Mouse (Mus musculus): ENCODE measurements around the gene Vps37b. TPM values are rescaled to one million over a fixed set of nuclear protein-coding genes. Genes with fewer than 3 reads are reported as not detected.
A peak's percentile ranks its signal among the peaks of the same experiment; 100 is the strongest.

The Vps37b gene
- total and polyA plus RNA-seq, 3 experiments = 65.8 to 208 (median 146) TPM

- DNase-seq = peak; percentile 88
Measured at GRCm38 (mm10) chr5:124004356-124005150, 27.5 kb downstream of the Vps37b start.

DNA sequence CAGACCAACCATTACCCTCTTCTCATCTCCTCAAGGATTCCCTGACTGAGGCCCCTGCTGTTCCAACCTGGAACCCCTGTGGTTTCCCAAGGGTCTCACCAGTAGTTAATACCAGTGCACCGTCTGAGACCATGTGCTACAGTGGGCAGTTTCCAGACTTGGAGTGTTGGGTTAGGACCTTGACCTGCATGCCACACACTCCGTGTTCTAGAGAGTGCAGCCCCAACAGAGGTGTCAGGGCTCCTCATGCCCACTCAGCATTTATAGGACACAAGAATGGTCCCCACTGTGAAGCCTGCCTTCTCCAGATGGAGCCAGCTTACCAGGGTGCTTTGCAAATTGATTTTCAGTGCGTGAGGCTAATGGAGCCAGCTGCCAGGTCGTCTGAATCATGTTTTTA, 28.7 kb downstream of the Vps37b start:
- peak; percentile 42 for DNase-seq

- peak; percentile 75 for DNase-seq
Measured at GRCm38 (mm10) chr5:124002876-124003275, 29.2 kb downstream of the Vps37b start.

DNA sequence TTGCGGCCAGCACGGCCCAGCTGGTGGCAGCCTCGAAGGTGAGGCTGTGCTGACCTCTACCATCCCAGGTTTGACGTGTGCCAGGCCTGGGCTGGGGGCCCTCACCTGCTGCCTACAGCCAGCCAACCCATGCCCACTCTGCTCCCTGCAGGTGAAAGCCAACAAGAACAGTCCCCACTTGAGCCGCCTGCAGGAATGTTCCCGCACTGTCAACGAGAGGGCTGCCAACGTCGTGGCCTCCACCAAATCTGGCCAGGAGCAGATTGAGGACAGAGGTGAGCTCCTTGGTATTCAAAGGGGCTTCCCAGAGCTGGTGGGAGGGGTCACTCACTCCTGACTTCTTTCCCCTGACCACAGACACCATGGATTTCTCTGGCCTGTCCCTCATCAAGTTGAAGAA, 30.8 kb downstream of the Vps37b start:
- no peak for DNase-seq

DNA sequence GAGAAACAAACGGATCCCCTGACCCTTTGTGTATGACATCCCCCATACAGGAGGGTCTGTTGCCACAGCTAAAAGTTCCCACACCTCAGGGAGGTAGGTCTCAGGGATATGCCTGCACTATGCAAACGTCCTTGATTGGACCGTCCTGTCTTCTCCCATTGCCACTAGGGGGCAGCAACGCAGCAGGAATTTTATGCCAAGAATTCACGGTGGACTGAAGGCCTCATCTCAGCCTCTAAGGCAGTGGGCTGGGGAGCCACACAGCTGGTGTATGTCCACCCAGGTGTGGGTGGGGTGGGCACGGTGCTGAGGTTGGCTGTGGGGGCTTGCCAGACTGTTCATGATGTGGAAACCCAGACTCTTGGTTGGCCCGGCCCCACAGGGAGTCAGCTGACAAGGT, 31.2 kb downstream of the Vps37b start:
- DNase-seq = peak; percentile 90

GRCm38 (mm10) chr5:123998370-123998769, 33.7 kb downstream of the Vps37b start:
- no peak for DNase-seq

GRCm38 (mm10) chr5:123997811-123998210, 34.3 kb downstream of the Vps37b start:
- DNase-seq = no peak

DNA sequence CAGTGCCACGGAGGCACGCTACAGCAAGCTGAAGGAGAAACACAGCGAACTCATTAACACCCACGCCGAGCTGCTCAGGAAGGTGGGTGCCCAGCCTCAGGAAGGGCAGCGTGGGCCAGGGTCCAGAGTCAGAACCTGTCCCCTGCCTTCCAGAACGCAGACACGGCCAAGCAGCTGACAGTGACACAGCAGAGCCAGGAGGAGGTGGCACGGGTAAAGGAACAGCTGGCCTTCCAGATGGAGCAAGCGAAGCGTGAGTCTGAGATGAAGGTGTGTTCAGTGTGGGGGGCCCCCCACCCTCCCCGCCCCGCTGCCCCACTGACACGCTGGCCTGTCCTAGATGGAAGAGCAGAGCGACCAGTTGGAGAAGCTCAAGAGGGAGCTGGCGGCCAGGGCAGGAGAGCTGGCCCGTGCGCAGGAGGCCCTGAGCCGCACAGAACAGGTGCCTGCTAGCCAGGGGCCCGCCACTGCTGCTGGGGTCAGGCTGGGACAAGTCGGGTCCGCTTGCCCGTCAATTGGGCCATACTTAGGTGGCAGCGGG, 34.8 kb downstream of the Vps37b start:
- DNase-seq = no peak

DNA sequence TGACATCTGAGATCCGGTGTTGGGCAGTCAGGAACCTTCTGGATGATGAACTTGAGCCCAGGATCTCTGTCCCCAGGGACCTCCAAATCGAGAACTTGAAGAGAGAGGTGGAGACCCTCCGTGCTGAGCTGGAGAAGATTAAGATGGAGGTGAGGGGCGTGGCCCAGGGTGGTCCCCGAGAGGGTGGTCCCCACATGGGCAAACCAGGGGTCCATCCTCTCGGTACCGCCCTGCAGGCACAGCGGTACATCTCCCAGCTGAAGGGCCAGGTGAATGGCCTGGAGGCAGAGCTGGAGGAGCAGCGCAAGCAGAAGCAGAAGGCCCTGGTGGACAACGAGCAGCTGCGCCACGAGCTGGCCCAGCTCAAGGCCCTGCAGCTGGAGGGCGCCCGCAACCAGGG, 35.4 kb downstream of the Vps37b start:
- DNase-seq = no peak

DNA sequence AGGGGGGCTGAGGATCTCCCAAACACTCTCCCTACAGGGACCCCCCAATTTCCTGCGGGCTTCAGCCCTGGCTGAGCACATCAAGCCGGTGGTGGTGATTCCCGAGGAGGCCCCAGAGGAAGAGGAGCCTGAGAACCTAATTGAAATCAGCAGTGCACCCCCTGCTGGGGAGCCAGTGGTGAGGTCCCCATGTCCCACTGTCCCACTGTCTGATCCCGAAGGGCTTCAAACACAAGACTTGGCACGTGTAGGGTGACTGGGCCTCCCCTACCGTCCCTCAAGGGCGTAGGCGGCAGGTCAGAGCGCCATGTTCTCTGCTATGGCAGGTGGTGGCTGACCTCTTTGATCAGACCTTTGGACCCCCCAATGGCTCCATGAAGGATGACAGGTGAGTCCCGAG, 35.9 kb downstream of the Vps37b start:
- DNase-seq = no peak

GRCm38 (mm10) chr5:123995388-123995787, 36.7 kb downstream of the Vps37b start:
- no peak for DNase-seq

DNA sequence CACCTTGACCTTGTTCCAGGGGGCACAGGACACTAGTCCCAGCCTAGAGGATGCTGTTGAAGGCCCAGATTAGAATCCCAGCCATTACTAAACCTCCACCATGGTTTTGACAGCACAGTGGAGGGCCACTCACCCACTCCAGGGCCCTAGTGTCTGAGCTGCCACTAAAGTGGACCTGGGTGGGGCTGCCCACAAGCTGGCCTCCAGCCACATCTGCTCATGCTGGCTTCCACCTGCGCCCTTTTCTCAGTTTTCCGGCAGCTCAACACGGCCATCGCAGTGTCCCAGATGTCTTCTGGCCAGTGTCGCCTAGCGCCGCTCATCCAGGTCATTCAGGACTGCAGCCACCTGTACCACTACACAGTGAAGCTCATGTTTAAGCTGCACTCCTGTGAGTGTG, 37.6 kb downstream of the Vps37b start:
- no peak for DNase-seq

GRCm38 (mm10) chr5:123993263-123994036, 38.6 kb downstream of the Vps37b start:
- no peak for DNase-seq

GRCm38 (mm10) chr5:123992794-123993193, 39.3 kb downstream of the Vps37b start:
- peak; percentile 78 for DNase-seq

DNA sequence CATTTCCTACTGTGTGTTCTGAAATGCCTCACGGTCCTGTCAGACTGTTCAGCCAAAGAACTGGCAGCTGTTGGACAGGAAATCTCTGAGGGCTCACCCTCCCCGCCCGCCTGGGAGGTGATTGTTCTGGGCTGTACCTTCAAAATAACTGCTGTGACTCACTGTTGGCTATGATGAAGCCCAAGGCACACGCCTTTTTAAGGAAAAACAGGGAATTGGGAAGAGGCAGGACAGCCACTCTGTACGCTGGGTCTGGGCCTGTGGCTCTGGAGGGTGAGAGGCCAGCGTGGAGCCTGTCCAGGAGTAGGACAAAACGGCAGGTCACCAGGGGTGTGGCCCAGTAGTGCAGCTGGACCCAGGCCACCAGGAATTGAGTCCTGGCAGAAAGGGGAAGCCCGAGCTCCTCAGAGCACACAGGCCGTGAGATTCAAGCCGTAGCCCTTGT, 39.9 kb downstream of the Vps37b start:
- peak; percentile 58 for DNase-seq

GRCm38 (mm10) chr5:123991321-123991720, 40.7 kb downstream of the Vps37b start:
- DNase-seq = no peak

DNA sequence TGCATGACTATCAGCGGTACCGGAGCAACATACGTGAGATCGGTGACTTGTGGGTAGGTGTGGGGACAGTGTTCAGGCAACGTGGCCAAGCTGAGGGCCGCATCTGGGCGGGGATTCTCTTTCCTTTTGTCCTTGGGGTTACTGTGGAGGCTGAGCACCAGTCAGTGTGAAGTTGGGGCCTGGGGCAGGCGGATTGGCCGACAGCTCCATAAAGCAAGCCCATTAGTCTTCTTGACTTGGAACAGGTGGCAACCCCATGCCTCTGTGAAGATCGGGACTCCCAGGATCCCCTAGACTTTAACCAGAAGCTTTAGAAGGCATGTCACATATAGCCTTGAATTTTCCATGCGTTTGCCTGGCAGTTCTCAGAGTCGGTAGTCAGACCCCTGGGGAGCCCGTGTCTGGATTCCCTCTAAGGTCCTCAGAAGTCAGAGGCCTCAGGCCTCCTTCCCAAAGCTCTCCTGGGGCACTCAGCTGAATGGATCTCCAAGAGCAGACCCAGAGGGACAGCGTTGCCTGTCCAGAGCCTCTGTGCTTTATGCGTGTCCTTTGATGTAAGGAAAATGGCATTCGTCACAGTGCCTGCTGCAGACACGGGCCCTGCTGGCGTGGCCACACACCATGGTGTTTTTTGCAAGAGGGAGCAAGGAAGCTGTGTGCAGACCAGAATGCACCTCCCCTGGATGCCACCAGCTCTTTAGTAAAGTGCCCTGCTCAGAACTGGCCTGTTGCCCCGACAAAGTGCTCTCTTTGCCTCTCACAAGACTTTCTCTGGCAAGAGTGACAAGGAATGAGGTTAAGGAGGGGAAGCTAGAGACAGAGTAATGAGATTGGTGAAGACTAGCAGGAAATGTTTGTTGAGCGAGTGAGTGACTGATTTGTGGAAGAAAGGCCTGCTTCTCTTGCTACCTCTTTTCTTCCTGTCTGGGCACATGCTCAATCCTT, 41.9 kb downstream of the Vps37b start:
- DNase-seq = no peak

- DNase-seq = no peak
Measured at GRCm38 (mm10) chr5:123987511-123987910, 44.6 kb downstream of the Vps37b start.

- DNase-seq = no peak
Measured at GRCm38 (mm10) chr5:123986925-123987324, 45.1 kb downstream of the Vps37b start.

DNA sequence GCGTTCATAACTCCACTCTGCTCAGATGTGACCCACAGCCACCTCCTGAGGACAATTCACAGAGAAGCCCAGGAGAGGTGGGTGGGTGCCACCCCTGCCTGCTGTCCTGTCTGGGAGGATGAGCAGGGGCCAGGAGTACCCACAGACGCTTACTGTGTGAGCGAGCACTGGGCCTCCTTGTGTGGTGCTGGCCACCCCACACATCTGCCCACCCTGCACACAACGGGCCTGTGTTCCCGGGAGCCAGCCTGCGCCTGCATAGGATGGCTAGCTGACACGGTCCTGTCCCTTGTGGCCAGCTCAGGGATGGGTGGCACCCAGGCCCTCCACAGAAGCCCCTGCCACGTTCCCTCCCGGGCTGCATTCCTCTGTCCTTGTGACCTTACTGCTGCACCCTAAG, 46.6 kb downstream of the Vps37b start:
- DNase-seq = no peak

GRCm38 (mm10) chr5:123982838-123983237, 49.2 kb downstream of the Vps37b start:
- no peak for DNase-seq

GRCm38 (mm10) chr5:123981250-123981554, 50.9 kb downstream of the Vps37b start:
- DNase-seq = no peak

Measured in adrenal gland, adult 2 months (tissue).